Mouse (Mus musculus) MEL (cell line): Measurements from ENCODE around the gene Rnf121. TPM values are rescaled to one million over a fixed set of nuclear protein-coding genes. Genes with fewer than 3 reads are reported as not detected.

Experiments
- DNase-seq: peaks from one replicate; pipeline ENCODE4 v3.0.0; 2011; ENCODE audit warnings: low read depth, low spot score
- H3K27ac ChIP-seq: 2 replicates; pipeline ENCODE4 v1.5.1; 2012; ENCODE audit warnings: low read depth, mild to moderate bottlenecking, control low read depth, low read length, moderate library complexity; ENCODE audit not compliant: control insufficient read depth
- H3K27me3 ChIP-seq, 2 experiments: fragments of 150-350 bp in 1 of 2; sonication (generic) in 1 of 2; 2 replicates each; pipeline ENCODE4 v1.6.1; 2012; ENCODE audit warnings: low read length in 2 of 2, mild to moderate bottlenecking in 2 of 2, improper control_type of control experiment in 1 of 2, moderate library complexity in 1 of 2; ENCODE audit not compliant: insufficient read depth in 2 of 2, control insufficient read depth in 1 of 2
- H3K36me3 ChIP-seq, 2 experiments: 2 replicates each; pipeline ENCODE4 v1.6.1; 2012 to 2014; ENCODE audit warnings: low read length in 2 of 2, improper control_type of control experiment in 1 of 2, inconsistent platforms in 1 of 2, mild to moderate bottlenecking in 1 of 2; ENCODE audit not compliant: insufficient read depth in 2 of 2, control insufficient read depth in 1 of 2
- H3K4me1 ChIP-seq, 2 experiments: fragments of 150-350 bp in 1 of 2; sonication (generic) in 1 of 2; 2 replicates each; pipeline ENCODE4 v1.6.1; 2012; ENCODE audit warnings: low read length in 2 of 2, improper control_type of control experiment in 1 of 2, mild to moderate bottlenecking in 1 of 2; ENCODE audit not compliant: insufficient read depth in 2 of 2, control insufficient read depth in 1 of 2
- H3K4me3 ChIP-seq, 2 experiments: fragments of 150-350 bp in 1 of 2; sonication (generic) in 1 of 2; 2 replicates each; pipeline ENCODE4 v1.5.1; 2012; ENCODE audit warnings: low read depth in 2 of 2, low read length in 2 of 2, mild to moderate bottlenecking in 2 of 2, moderate library complexity in 2 of 2, control low read depth in 1 of 2, improper control_type of control experiment in 1 of 2; ENCODE audit not compliant: control insufficient read depth in 1 of 2, insufficient read depth in 1 of 2
- H3K79me2 ChIP-seq: 2 replicates; pipeline ENCODE4 v1.6.1; 2012; ENCODE audit warnings: mild to moderate bottlenecking, low read length, moderate library complexity; ENCODE audit not compliant: control insufficient read depth, poor library complexity, insufficient read depth
- H3K9ac ChIP-seq: 2 replicates; pipeline ENCODE4 v1.6.1; 2012; ENCODE audit warnings: low read depth, mild to moderate bottlenecking, control low read depth, low read length, moderate library complexity; ENCODE audit not compliant: control insufficient read depth, poor library complexity, severe bottlenecking
- H3K9me3 ChIP-seq: fragments of 150-350 bp; sonication (generic); replicated peaks from 2 replicates; pipeline ENCODE4 v1.6.1; 2012; ENCODE audit warnings: mild to moderate bottlenecking, low read length, improper control_type of control experiment, moderate library complexity; ENCODE audit not compliant: insufficient read depth
- CHD1 ChIP-seq: IDR thresholded peaks from 2 replicates; pipeline ENCODE4 v1.6.1; 2012; ENCODE audit warnings: low read depth, mild to moderate bottlenecking, inconsistent platforms, low read length, improper control_type of control experiment
- CTCF ChIP-seq, 3 experiments: IDR thresholded peaks in 2 of 3; conservative IDR thresholded peaks in 1 of 3; 2 replicates each; pipeline ENCODE4 v1.5.1; 2011 to 2012; ENCODE audit warnings: low read length in 3 of 3, low read depth in 2 of 3, mild to moderate bottlenecking in 2 of 3, improper control_type of control experiment in 1 of 3, inconsistent platforms in 1 of 3, mixed read lengths in 1 of 3, moderate library complexity in 1 of 3; ENCODE audit not compliant: control insufficient read depth in 1 of 3, insufficient read depth in 1 of 3, poor library complexity in 1 of 3, severe bottlenecking in 1 of 3
- ETS1 ChIP-seq: IDR thresholded peaks from 2 replicates; pipeline ENCODE4 v1.6.1; 2012; ENCODE audit warnings: low read depth, mild to moderate bottlenecking, inconsistent platforms, low read length, improper control_type of control experiment, moderate library complexity
- GATA1 ChIP-seq: IDR thresholded peaks from 2 replicates; pipeline ENCODE4 v1.6.1; 2011; ENCODE audit warnings: low read depth, low read length, improper control_type of control experiment
- HCFC1 ChIP-seq: IDR thresholded peaks from 2 replicates; pipeline ENCODE4 v1.6.1; 2012; ENCODE audit warnings: low read depth, mild to moderate bottlenecking, inconsistent platforms, low read length, improper control_type of control experiment, moderate library complexity
- KAT2A ChIP-seq: conservative IDR thresholded peaks from 2 replicates; pipeline ENCODE4 v1.6.1; 2012; ENCODE audit warnings: low read depth, low read length, improper control_type of control experiment, inconsistent platforms
- MAZ ChIP-seq: IDR thresholded peaks from 2 replicates; pipeline ENCODE4 v1.6.1; 2012; ENCODE audit warnings: low read depth, mild to moderate bottlenecking, inconsistent platforms, low read length, improper control_type of control experiment
- MEF2A ChIP-seq: IDR thresholded peaks from 2 replicates; pipeline ENCODE4 v1.6.1; 2014; ENCODE audit warnings: low read depth, mild to moderate bottlenecking, inconsistent platforms, low read length, improper control_type of control experiment; ENCODE audit not compliant: poor library complexity, insufficient replicate concordance, severe bottlenecking; ENCODE audit errors: extremely low read depth
- MXI1 ChIP-seq: IDR thresholded peaks from 2 replicates; pipeline ENCODE4 v1.6.1; 2011; ENCODE audit warnings: mild to moderate bottlenecking, low read depth, low read length, improper control_type of control experiment
- MYB ChIP-seq: IDR thresholded peaks from 2 replicates; pipeline ENCODE4 v1.6.1; 2011; ENCODE audit warnings: mild to moderate bottlenecking, low read depth, low read length, improper control_type of control experiment
- NELFE ChIP-seq: IDR thresholded peaks from 2 replicates; pipeline ENCODE4 v1.6.1; 2011; ENCODE audit warnings: low read depth, low read length, improper control_type of control experiment
- NRF1 ChIP-seq: IDR thresholded peaks from 2 replicates; pipeline ENCODE4 v1.6.1; 2014; ENCODE audit warnings: low read depth, mild to moderate bottlenecking, inconsistent platforms, low read length, improper control_type of control experiment, moderate library complexity; ENCODE audit not compliant: poor library complexity, insufficient read depth, severe bottlenecking
- POLR2A ChIP-seq, 2 experiments: IDR thresholded peaks; 2 replicates each; pipeline ENCODE4 v1.6.1; 2011 to 2012; ENCODE audit warnings: low read length in 2 of 2, mild to moderate bottlenecking in 2 of 2, control low read depth in 1 of 2, improper control_type of control experiment in 1 of 2, low read depth in 1 of 2, moderate library complexity in 1 of 2; ENCODE audit not compliant: control insufficient read depth in 1 of 2, insufficient read depth in 1 of 2, poor library complexity in 1 of 2
- RAD21 ChIP-seq: IDR thresholded peaks from 2 replicates; pipeline ENCODE4 v1.6.1; 2011; ENCODE audit warnings: mild to moderate bottlenecking, low read depth, low read length, improper control_type of control experiment
- RCOR1 ChIP-seq: IDR thresholded peaks from 2 replicates; pipeline ENCODE4 v1.6.1; 2012; ENCODE audit warnings: low read depth, mild to moderate bottlenecking, inconsistent platforms, low read length, improper control_type of control experiment
- SIN3A ChIP-seq: IDR thresholded peaks from 2 replicates; pipeline ENCODE4 v1.6.1; 2012; ENCODE audit warnings: low read length, improper control_type of control experiment, inconsistent platforms
- TBP ChIP-seq: IDR thresholded peaks from 2 replicates; pipeline ENCODE4 v1.8.0; 2011; ENCODE audit warnings: low read depth, low read length, improper control_type of control experiment
- TCF12 ChIP-seq: IDR thresholded peaks from 2 replicates; pipeline ENCODE4 v1.6.1; 2014; ENCODE audit warnings: low read depth, mild to moderate bottlenecking, inconsistent platforms, low read length, improper control_type of control experiment, moderate library complexity
- ZKSCAN1 ChIP-seq: IDR thresholded peaks from 2 replicates; pipeline ENCODE4 v1.6.1; 2012; ENCODE audit warnings: low read depth, mild to moderate bottlenecking, inconsistent platforms, low read length, improper control_type of control experiment, moderate library complexity
- ZMIZ1 ChIP-seq: IDR thresholded peaks from 2 replicates; pipeline ENCODE4 v1.6.1; 2012; ENCODE audit warnings: low read depth, mild to moderate bottlenecking, inconsistent platforms, low read length, improper control_type of control experiment, moderate library complexity
- ZNF384 ChIP-seq: IDR thresholded peaks from 2 replicates; pipeline ENCODE4 v1.6.1; 2012; ENCODE audit warnings: low read depth, mild to moderate bottlenecking, inconsistent platforms, low read length, improper control_type of control experiment
- polyA plus RNA-seq, 2 experiments: library from polyadenylated mRNA; stranded (reverse) in 1 of 2; unstranded in 1 of 2; fragments of >175 nt in 1 of 2; fragments of >200 nt in 1 of 2; gene quantifications; 2 replicates each; pipeline versions ENCODE4 v1.2.1 to v1.2.4; 2012; ENCODE audit warnings: low replicate concordance in 2 of 2, low read depth in 1 of 2; ENCODE audit not compliant: insufficient read length in 2 of 2, insufficient read depth in 1 of 2, missing spikeins in 1 of 2
- total RNA-seq: library from RNA; depleted of rRNA; stranded (reverse); fragments of 300-350 nt; gene quantifications from 2 replicates; pipeline ENCODE4 v1.2.3, GENCODE M21; 2012

Rnf121 gene
- total and polyA plus RNA-seq, 3 experiments, result 16.0 to 18.5 TPM; not detected in 1

DNA sequence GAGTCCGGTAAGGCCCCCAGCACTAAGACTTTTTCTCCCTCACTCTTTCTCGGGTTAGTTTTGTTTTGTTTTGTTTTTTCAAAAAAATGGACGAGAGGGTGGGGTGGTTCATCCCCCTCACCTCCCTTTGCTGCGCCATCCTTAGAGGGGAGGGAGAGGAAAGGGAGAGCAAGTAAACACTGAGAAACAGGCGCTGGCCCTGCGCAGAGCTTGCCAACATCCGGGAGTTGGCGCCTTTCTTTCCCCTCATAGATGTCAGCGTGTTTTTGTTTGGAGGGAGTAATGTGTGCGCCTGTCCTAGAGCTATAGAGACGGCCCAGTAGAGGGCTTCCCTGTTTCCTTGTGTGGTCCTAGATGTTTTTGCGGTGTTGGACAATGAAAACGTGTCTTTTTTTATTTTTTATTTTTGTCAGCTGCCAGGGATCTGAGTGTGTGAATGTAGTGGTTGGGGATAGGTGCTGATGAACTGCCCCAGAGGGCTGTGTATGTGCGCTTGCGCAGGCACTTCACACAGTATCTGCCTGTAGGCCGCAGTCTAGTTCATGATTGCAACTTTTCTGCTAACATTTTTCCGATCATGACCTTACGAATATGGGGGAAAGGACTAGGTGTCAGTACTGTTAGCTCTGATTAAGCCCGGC is 94.3 kb downstream of the Rnf121 start:
- peak overlapping the region; percentile 91 for H3K27ac ChIP-seq
- DNase-seq, result peak; percentile 85
- peak overlapping the region; percentile 95 for H3K9ac ChIP-seq
- peaks cover 4 to 12% of the 10 kb centered on the region in 2 experiments; a peak in 3 of 4 replicates for H3K36me3 ChIP-seq
- peaks cover 40% of the 10 kb centered on the region for H3K79me2 ChIP-seq
- H3K4me3 ChIP-seq, result peak overlapping the region; percentile 80 to 88
- peak; percentile 53; the same call in 1 of the 2 replicates for TF ChIP-seq MXI1
- no peak for TF ChIP-seq TCF12
- no peak for TF ChIP-seq ZNF384
- no peak for TF ChIP-seq RCOR1
- no peak for TF ChIP-seq ZMIZ1
- TF ChIP-seq NELFE, result no peak
- TF ChIP-seq TBP, result no peak
- TF ChIP-seq POLR2A (IDR thresholded peaks at IDR 0.05; ENCODE audit: control insufficient read depth in 1 of 2, insufficient read depth in 1 of 2, low read depth in 1 of 2, low read length in 2 of 2, poor library complexity in 1 of 2), result no peak; a peak in 1 of 4 replicates
- no peak for TF ChIP-seq CHD1
- TF ChIP-seq MYB, result no peak
- no peak for TF ChIP-seq CTCF (IDR thresholded peaks at IDR 0.05 in 2 of 3, conservative IDR thresholded peaks at IDR 0.05 in 1 of 3; ENCODE audit: control insufficient read depth in 1 of 3, insufficient read depth in 1 of 3, low read depth in 2 of 3, low read length in 3 of 3, poor library complexity in 1 of 3, severe bottlenecking in 1 of 3)
- peak; percentile 10; the same call in 1 of the 2 replicates for TF ChIP-seq MAZ
- TF ChIP-seq KAT2A, result no peak
- TF ChIP-seq HCFC1, result no peak
- TF ChIP-seq ZKSCAN1, result no peak
- no peak for TF ChIP-seq MEF2A
- peak; percentile 11; the same call in 1 of the 2 replicates for TF ChIP-seq SIN3A
- TF ChIP-seq GATA1, result no peak
- no peak for TF ChIP-seq RAD21
- peak; percentile 80 for TF ChIP-seq NRF1
- no peaks in the 10 kb centered on the region for H3K27me3 ChIP-seq
- H3K4me1 ChIP-seq, result peaks cover 6 to 13% of the 10 kb centered on the region in 2 experiments; a peak in 3 of 4 replicates
- H3K9me3 ChIP-seq, result no peaks in the 10 kb centered on the region

DNA sequence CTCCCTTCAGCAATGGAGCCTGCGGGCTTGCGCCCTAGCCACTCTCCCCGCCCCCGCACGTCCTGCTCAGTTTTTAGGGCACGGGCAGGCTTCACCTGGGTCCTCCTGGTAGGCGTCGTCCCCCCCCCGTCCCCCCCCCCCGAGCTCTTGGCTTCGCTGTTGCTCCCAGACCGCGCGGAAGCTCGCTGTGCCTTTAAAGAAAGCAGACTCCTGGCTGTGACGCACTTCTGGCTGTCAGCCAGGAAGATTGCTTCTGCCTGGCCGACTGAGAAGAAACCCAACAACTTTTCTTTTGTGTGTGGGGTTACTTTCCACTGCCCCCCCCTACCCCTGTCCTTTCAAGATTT is 94.9 kb downstream of the Rnf121 start:
- Histone ChIP-seq H3K27me3 (no peaks in the 10 kb centered on the region), H3K4me3 (peak overlapping the region; percentile 80 to 88), H3K79me2 (peaks cover 40% of the 10 kb centered on the region), H3K36me3 (peaks cover 3 to 17% of the 10 kb centered on the region in 2 experiments; a peak in 3 of 4 replicates), H3K27ac (peak overlapping the region; percentile 92), H3K9ac (peak overlapping the region; percentile 95), H3K9me3 (no peaks in the 10 kb centered on the region), H3K4me1 (peaks cover 10 to 13% of the 10 kb centered on the region in 2 experiments; a peak in 3 of 4 replicates)
- TF ChIP-seq NRF1 (0 out of 2 replicates have a peak, but pooled peaks have one; percentile 2), ZMIZ1 (0 out of 2 replicates have a peak, but pooled peaks have one; percentile 9), MAZ (peak; percentile 51; the same call in 1 of the 2 replicates), TCF12 (0 out of 2 replicates have a peak, but pooled peaks have one; percentile 14), HCFC1 (peak; percentile 54; the same call in 1 of the 2 replicates), ETS1 (peak; percentile 39; the same call in 1 of the 2 replicates), TBP (no peak), CHD1 (no peak)
- peak; percentile 93 for DNase-seq
